Mouse (Mus musculus): ENCODE results near the gene Itpr2. TPM values are rescaled to one million over a fixed set of nuclear protein-coding genes. Genes with fewer than 3 reads are reported as not detected.

Itpr2 gene
- polyA plus RNA-seq, 1 experiment from 2014 or later = 7.5 TPM

DNA sequence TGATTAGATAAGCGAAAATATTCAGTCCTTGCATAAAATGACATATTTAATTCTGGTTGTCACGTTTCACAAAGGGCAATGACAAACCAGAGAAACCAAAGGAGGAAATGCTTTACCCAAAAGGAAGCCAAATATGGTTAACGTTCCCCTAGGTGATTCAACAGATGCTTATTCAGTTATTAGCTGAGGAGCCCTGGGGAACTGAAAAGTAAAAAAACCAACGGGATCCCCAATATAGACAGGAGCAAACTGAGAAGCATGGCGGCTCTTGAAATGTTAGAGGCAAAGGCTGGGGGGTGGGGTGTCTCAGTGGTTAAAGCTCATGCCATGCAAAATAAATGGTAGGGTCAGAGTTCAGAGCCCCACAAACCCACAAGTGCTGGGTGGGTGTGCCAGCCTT is 310.1 kb downstream of the Itpr2 start:
- no peak overlapping the region for H3K4me2 ChIP-seq (ENCODE audit: low read depth, low read length)
- H3K9me3 ChIP-seq (replicated peaks; ENCODE audit: control insufficient read depth, low read length) = no peaks in the 10 kb centered on the region
- H3K4me3 ChIP-seq (ENCODE audit: low read depth, low read length) = no peak overlapping the region
- no peaks in the 10 kb centered on the region for H3K27me3 ChIP-seq (ENCODE audit: control insufficient read depth, insufficient read depth, low read depth, low read length)
- no peak overlapping the region for H3K9ac ChIP-seq (ENCODE audit: low read depth, low read length)
- H3K36me3 ChIP-seq (ENCODE audit: control insufficient read depth, insufficient read depth) = no peaks in the 10 kb centered on the region
- H3K27ac ChIP-seq (ENCODE audit: low read length) = no peak overlapping the region
- no peak for ATAC-seq (ENCODE audit: low read depth)
- WGBS (ENCODE audit: insufficient replicate concordance) = 32% methylated on average over 5 of the region's 5 CpGs
- H3K4me1 ChIP-seq (ENCODE audit: control insufficient read depth, low read depth, low read length) = no peaks in the 10 kb centered on the region

DNA sequence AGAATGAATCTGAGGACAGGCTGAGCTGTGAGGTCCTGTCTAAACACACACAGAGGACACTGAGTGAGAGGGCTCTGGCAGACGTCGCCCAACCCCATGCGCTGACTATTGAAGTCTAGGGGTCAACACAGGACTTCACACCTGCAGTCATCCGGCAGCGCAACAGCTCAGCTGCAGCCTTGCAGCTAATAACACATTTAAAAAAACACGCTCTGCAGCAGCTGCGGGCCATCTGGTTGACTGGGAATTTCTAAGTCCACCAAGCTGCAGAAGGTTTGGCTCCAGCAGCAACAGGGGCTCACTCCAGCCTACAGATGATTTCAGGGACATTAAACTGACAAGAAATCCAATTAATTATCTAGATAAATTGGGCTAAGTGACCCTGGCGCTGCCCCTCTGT is 312.0 kb downstream of the Itpr2 start:
- ATAC-seq (ENCODE audit: low read depth) = no peak
- WGBS (ENCODE audit: insufficient replicate concordance) = 73% methylated on average over 8 of the region's 8 CpGs

DNA sequence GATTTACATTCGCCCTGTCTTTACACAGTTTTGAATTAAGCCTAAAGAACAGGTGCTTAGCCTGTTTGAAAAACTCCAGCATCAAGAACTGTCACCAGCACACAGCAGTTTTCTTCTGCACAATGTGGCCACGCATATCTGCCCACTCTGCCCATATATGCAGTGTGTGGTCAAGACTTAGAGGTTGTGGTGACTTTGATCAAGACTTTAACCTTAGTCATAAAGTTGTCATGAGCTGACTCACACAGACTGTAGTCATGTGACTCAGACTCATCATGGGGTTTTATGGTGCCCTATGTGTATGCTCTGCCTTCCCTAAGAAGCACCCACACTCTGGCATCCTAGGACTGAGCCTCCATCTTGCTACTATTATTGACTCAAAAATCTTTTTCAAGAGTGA is 316.5 kb downstream of the Itpr2 start:
- H3K4me1 ChIP-seq (ENCODE audit: control insufficient read depth, low read depth, low read length) = no peaks in the 10 kb centered on the region

More for the DNA sequence above, 312.0 kb downstream of the Itpr2 start:
- Histone ChIP-seq H3K4me3 (ENCODE audit: low read depth, low read length) (no peak overlapping the region), H3K27me3 (ENCODE audit: control insufficient read depth, insufficient read depth, low read depth, low read length) (no peaks in the 10 kb centered on the region), H3K36me3 (ENCODE audit: control insufficient read depth, insufficient read depth) (no peaks in the 10 kb centered on the region), H3K4me2 (ENCODE audit: low read depth, low read length) (no peak overlapping the region), H3K9me3 (replicated peaks; ENCODE audit: control insufficient read depth, low read length) (no peaks in the 10 kb centered on the region), H3K27ac (ENCODE audit: low read length) (no peak overlapping the region), H3K9ac (ENCODE audit: low read depth, low read length) (no peak overlapping the region), H3K4me1 (ENCODE audit: control insufficient read depth, low read depth, low read length) (no peaks in the 10 kb centered on the region)

GRCm38 (mm10) chr6:146184771-146185170 is 317.3 kb downstream of the Itpr2 start:
- no peak for ATAC-seq (ENCODE audit: low read depth)
- Histone ChIP-seq H3K9ac (ENCODE audit: low read depth, low read length) (no peak overlapping the region), H3K4me2 (ENCODE audit: low read depth, low read length) (no peak overlapping the region), H3K4me3 (ENCODE audit: low read depth, low read length) (no peak overlapping the region), H3K27me3 (ENCODE audit: control insufficient read depth, insufficient read depth, low read depth, low read length) (no peaks in the 10 kb centered on the region), H3K4me1 (ENCODE audit: control insufficient read depth, low read depth, low read length) (no peaks in the 10 kb centered on the region), H3K9me3 (replicated peaks; ENCODE audit: control insufficient read depth, low read length) (no peaks in the 10 kb centered on the region), H3K27ac (ENCODE audit: low read length) (no peak overlapping the region), H3K36me3 (ENCODE audit: control insufficient read depth, insufficient read depth) (no peaks in the 10 kb centered on the region)
- WGBS (ENCODE audit: insufficient replicate concordance) = 72% methylated on average over 9 of the region's 9 CpGs

More for the DNA sequence above, 316.5 kb downstream of the Itpr2 start:
- ATAC-seq (ENCODE audit: low read depth) = no peak
- no peaks in the 10 kb centered on the region for H3K27me3 ChIP-seq (ENCODE audit: control insufficient read depth, insufficient read depth, low read depth, low read length)
- H3K9me3 ChIP-seq (replicated peaks; ENCODE audit: control insufficient read depth, low read length) = no peaks in the 10 kb centered on the region
- no peak overlapping the region for H3K4me3 ChIP-seq (ENCODE audit: low read depth, low read length)
- 64% methylated on average over 2 of the region's 2 CpGs for WGBS (ENCODE audit: insufficient replicate concordance)
- H3K36me3 ChIP-seq (ENCODE audit: control insufficient read depth, insufficient read depth) = no peaks in the 10 kb centered on the region
- H3K27ac ChIP-seq (ENCODE audit: low read length) = no peak overlapping the region
- H3K4me2 ChIP-seq (ENCODE audit: low read depth, low read length) = no peak overlapping the region
- no peak overlapping the region for H3K9ac ChIP-seq (ENCODE audit: low read depth, low read length)

GRCm38 (mm10) chr6:146174644-146175250 is 327.3 kb downstream of the Itpr2 start:
- H3K4me2 ChIP-seq (ENCODE audit: low read depth, low read length) = no peak overlapping the region
- no peak overlapping the region for H3K9ac ChIP-seq (ENCODE audit: low read depth, low read length)
- H3K27me3 ChIP-seq (ENCODE audit: control insufficient read depth, insufficient read depth, low read depth, low read length) = no peaks in the 10 kb centered on the region
- no peak overlapping the region for H3K27ac ChIP-seq (ENCODE audit: low read length)
- no peaks in the 10 kb centered on the region for H3K9me3 ChIP-seq (replicated peaks; ENCODE audit: control insufficient read depth, low read length)
- H3K4me1 ChIP-seq (ENCODE audit: control insufficient read depth, low read depth, low read length) = no peaks in the 10 kb centered on the region
- no peak for ATAC-seq (ENCODE audit: low read depth)
- no peak overlapping the region for H3K4me3 ChIP-seq (ENCODE audit: low read depth, low read length)
- no peaks in the 10 kb centered on the region for H3K36me3 ChIP-seq (ENCODE audit: control insufficient read depth, insufficient read depth)
- 74% methylated on average over 4 of the region's 4 CpGs for WGBS (ENCODE audit: insufficient replicate concordance)

DNA sequence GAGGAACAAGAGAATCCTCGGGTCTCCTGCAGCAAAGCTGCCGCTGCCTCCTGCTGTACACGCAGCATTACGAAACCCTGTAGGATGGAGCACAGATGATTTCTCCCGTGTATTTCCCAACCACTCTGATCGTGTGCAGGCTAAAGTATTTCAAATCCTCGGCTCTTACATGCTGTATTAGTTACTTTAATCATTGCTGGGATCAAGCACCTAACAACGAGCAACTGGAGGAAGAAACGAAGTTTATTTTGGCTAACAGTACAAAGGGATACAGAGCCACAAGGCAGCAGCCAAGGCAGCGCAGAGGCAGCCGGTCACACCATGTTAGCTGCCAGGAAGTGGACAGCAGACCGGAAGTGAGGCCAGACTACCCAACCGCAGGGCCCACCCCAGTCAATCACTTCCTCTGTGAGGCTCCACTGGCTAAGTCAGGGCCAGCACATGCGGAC is 331.4 kb downstream of the Itpr2 start:
- no peak overlapping the region for H3K4me3 ChIP-seq (ENCODE audit: low read depth, low read length)
- H3K4me1 ChIP-seq (ENCODE audit: control insufficient read depth, low read depth, low read length) = no peaks in the 10 kb centered on the region
- no peak overlapping the region for H3K9ac ChIP-seq (ENCODE audit: low read depth, low read length)
- H3K4me2 ChIP-seq (ENCODE audit: low read depth, low read length) = peak overlapping the region; percentile 15
- ATAC-seq (ENCODE audit: low read depth) = peak; percentile 60
- 20% methylated on average over 14 of the region's 14 CpGs for WGBS (ENCODE audit: insufficient replicate concordance)
- no peaks in the 10 kb centered on the region for H3K9me3 ChIP-seq (replicated peaks; ENCODE audit: control insufficient read depth, low read length)
- no peak overlapping the region for H3K27ac ChIP-seq (ENCODE audit: low read length)
- H3K27me3 ChIP-seq (ENCODE audit: control insufficient read depth, insufficient read depth, low read depth, low read length) = no peaks in the 10 kb centered on the region
- no peaks in the 10 kb centered on the region for H3K36me3 ChIP-seq (ENCODE audit: control insufficient read depth, insufficient read depth)

GRCm38 (mm10) chr6:146167207-146167606 is 334.8 kb downstream of the Itpr2 start:
- ATAC-seq (ENCODE audit: low read depth) = no peak
- H3K27me3 ChIP-seq (ENCODE audit: control insufficient read depth, insufficient read depth, low read depth, low read length) = no peaks in the 10 kb centered on the region
- H3K4me3 ChIP-seq (ENCODE audit: low read depth, low read length) = no peak overlapping the region
- H3K27ac ChIP-seq (ENCODE audit: low read length) = no peak overlapping the region
- H3K36me3 ChIP-seq (ENCODE audit: control insufficient read depth, insufficient read depth) = no peaks in the 10 kb centered on the region
- H3K9me3 ChIP-seq (replicated peaks; ENCODE audit: control insufficient read depth, low read length) = no peaks in the 10 kb centered on the region
- H3K9ac ChIP-seq (ENCODE audit: low read depth, low read length) = no peak overlapping the region
- no peak overlapping the region for H3K4me2 ChIP-seq (ENCODE audit: low read depth, low read length)
- 63% methylated on average over 5 of the region's 5 CpGs for WGBS (ENCODE audit: insufficient replicate concordance)
- H3K4me1 ChIP-seq (ENCODE audit: control insufficient read depth, low read depth, low read length) = no peaks in the 10 kb centered on the region

GRCm38 (mm10) chr6:146159641-146160040 is 342.4 kb downstream of the Itpr2 start:
- H3K36me3 ChIP-seq (ENCODE audit: control insufficient read depth, insufficient read depth) = no peaks in the 10 kb centered on the region
- no peaks in the 10 kb centered on the region for H3K27me3 ChIP-seq (ENCODE audit: control insufficient read depth, insufficient read depth, low read depth, low read length)
- no peak for ATAC-seq (ENCODE audit: low read depth)
- H3K9me3 ChIP-seq (replicated peaks; ENCODE audit: control insufficient read depth, low read length) = no peaks in the 10 kb centered on the region
- H3K4me3 ChIP-seq (ENCODE audit: low read depth, low read length) = no peak overlapping the region
- H3K27ac ChIP-seq (ENCODE audit: low read length) = no peak overlapping the region
- H3K4me2 ChIP-seq (ENCODE audit: low read depth, low read length) = no peak overlapping the region
- 61% methylated on average over 4 of the region's 4 CpGs for WGBS (ENCODE audit: insufficient replicate concordance)
- no peaks in the 10 kb centered on the region for H3K4me1 ChIP-seq (ENCODE audit: control insufficient read depth, low read depth, low read length)
- H3K9ac ChIP-seq (ENCODE audit: low read depth, low read length) = no peak overlapping the region

DNA sequence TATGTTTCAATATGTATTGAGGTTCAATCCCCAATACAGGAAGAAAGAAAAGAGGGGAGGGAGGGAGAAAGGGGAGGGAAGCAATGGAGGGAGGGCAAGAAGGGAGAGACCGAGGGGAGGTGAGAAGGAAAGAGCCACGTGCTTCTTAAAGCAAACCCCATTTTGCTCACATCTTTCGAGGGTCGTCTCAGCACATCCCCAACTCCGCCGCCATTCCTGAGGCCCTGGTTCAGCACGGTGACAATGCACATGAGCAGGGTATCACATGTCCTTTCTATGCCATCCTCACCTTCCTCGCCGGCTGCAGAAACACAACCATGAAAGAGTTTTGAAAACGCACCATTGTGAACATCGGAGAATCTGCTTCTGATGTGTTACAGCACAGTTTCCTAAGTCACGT is 343.3 kb downstream of the Itpr2 start:
- H3K36me3 ChIP-seq (ENCODE audit: control insufficient read depth, insufficient read depth) = no peaks in the 10 kb centered on the region
- H3K4me3 ChIP-seq (ENCODE audit: low read depth, low read length) = no peak overlapping the region
- no peak overlapping the region for H3K4me2 ChIP-seq (ENCODE audit: low read depth, low read length)
- WGBS (ENCODE audit: insufficient replicate concordance) = 77% methylated on average over 12 of the region's 12 CpGs
- H3K9ac ChIP-seq (ENCODE audit: low read depth, low read length) = no peak overlapping the region
- no peaks in the 10 kb centered on the region for H3K9me3 ChIP-seq (replicated peaks; ENCODE audit: control insufficient read depth, low read length)
- no peaks in the 10 kb centered on the region for H3K4me1 ChIP-seq (ENCODE audit: control insufficient read depth, low read depth, low read length)
- no peak overlapping the region for H3K27ac ChIP-seq (ENCODE audit: low read length)
- no peaks in the 10 kb centered on the region for H3K27me3 ChIP-seq (ENCODE audit: control insufficient read depth, insufficient read depth, low read depth, low read length)
- ATAC-seq (ENCODE audit: low read depth) = no peak
